Mouse (Mus musculus) right cerebral cortex, postnatal 10 days (tissue): ENCODE data around the gene She.

ENCODE experiments used
- DNase-seq, 2 experiments: peaks; one replicate each; pipeline ENCODE4 v3.0.0; 2021; ENCODE audit warnings: low spot score in 2 of 2

Gene She

DNA sequence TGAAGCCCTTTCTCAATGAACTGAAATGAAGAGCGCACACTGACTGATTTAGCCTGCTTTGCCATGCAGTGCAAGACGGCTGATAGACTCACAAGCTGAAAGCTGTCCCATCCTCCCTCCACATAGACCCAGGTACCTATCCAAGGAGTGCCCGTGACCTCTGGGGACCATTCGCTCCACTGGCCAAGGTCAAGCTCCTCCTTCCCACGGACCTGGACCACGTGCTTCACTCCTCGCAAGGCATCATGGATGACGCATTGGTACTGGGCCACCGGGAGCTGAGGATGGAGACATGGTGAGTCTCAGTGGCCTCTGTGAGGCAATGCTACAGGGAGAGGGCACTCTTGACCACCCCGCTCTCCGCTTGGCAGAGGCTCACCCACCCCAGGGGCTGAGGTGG is 54.6 kb downstream of the She start:
- DNase-seq, result no peak

DNA sequence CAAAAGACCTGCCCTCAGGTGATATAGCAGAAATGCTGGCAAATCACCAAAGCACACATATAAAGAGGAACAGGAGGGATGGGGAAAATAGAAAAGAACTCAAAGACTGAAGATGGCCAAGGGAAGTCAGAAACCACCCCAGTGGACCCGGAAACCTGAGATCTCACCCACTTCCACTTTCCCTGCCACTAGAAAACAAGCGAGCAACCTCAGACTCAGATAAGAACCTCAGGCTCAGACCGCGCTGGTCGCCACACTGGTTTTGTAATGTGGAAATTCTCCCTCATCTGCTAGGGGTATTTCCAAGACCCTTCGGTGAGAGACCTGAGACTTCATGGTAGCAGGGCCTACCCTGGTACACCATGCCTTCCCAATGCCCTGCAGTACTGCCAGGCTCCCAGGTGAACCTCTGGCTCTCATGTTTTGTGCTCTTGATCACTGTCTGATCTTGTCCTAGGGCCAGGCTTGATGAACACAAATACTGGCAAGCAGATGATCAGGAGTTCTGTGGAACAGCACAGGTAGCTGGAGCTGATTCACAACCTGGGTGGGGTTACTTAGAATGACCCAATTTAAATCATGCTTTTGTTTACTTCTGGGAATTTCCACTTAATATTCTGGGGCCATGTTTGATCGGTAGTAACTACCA is 56.5 kb downstream of the She start:
- no peak for DNase-seq

DNA sequence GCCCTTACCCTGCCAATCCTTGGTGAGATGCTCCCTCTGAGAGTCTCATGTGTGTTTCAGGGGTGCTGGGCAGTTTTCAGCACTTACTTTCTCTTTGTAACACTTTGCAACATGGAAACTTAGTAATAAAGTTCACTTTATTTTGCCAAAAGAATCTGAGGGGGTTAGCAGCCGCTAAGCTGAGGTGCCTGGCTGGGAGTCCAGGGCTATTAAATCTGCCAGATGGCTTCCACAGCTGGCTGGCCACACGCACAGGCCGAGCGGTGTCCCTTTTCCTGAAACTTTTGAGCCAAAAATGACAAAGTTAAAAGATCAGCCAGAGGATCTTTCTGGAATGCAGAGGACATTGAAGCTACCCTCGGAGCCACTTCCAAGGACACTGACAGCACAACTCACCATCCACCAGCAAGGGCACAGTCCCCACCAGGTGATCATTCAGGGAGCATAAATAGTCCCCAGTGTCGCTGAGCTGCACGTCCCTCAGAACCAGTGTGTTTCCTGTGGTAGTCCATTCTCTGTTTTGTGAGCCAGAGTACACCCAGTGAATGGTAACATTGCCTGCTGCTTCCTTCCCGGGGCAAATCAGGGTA is 58.8 kb downstream of the She start:
- no peak for DNase-seq

DNA sequence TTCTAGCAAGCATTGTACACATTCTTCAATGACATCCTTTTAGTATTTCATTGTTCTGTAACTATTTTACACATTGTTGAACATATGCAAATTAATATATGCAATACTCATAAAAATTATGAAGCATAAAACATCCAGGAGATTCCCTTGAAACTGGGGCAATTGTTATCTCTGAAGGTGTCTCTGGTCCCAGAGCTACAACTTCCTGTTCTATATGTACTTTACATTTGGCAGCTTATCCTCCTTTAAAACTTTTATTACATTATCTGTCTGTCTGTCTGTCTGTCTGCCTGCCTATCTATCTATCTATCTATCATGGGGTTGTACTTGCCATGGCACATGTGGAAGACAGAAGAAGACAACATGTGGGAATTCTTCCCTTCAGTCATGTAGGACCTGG is 60.5 kb downstream of the She start:
- DNase-seq, result no peak

DNA sequence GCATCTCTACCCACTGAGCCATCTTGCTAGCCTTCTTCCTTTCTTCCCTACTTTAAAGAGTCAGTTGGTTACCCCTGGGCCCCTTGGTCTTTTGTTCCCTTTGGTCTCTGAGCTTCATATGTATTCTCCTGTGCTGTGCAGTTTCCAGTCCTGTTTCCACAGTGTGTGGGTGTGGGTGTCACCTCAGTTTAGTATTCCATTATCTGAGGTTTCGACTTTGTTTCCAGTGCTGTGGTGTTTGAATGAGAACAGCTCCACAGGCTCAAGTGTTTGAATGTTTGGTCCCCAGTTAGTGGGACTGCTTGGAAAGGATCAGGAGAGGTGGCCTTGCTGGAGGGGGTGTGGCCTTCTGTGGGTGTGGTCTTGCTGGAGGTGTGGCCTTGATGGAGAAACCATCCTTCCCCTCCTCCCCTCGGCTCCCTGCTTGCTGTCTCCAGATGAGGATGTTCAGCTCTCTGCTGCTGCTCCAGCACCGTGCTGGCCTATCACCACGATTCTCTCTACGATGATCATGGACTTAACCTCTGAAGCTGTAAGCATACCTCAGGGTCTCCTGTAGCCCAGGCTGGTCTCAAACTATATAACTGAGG is 61.4 kb downstream of the She start:
- DNase-seq, result no peak

DNA sequence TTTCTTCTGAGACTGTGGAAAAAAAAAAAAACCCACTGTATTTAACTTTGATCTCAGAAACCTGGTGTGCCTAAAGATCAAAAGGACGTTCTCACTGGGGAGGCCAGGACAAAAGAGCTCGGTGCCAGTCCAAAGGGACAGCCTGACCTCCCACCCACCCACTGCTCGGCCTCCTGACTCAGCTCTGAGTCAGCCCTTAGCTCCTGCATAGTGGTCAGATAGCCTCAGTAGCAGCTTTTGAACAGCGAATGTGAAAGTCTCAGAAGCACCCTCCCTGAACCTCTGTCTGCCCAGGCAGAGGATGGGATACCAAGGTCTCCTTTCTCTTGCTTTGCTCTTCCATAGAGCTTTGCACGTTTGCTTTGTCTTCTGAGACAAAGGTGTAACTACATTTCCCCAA is 65.4 kb downstream of the She start:
- DNase-seq, result no peak

DNA sequence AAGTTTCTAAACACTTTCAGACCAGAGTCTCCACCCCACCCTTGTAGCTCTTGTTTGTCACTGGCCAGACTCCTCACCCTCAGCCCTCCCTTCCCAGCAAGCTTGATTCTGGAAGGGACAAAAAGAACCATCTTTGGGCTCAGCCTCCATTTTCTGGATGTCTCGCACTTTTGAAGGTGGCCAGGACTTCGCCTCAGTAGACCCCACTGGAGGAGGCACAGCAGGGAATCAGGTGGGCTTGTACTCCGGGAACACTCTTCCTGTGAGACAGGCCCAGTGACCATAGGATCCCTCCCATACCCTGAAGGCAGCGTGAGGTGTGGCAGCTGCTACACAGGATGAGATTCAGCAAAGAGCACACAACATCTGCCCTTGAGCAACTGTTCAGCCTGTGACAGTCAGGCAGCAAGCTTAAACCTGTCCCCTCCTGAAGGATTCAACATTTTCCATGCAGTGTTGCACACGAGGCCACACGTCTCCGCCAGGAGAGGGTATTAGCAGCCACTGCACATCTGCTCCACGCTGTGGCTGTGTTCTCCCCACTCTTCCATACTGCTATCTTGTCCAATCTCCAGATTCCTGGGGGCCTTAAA is 66.1 kb downstream of the She start:
- DNase-seq, result no peak

DNA sequence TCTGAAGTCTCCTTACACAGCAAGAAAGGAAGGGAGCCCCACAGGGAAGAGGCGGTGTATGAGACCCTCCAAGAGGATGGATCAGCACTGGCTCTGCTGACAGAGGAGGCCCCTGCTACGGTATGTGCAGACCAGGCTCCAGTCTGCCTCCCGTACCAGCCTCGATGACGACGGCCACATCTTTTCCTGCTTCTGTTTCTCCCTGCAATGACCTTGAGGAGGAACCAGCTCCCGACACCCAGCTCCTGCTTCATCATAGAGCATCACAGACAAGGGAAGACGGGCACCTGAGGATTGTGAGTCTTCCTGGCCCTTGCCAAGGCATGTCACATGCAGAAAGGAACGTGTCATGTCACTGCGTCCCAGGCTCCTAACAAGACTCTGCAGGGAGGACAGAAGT is 66.8 kb downstream of the She start:
- DNase-seq, result no peak

DNA sequence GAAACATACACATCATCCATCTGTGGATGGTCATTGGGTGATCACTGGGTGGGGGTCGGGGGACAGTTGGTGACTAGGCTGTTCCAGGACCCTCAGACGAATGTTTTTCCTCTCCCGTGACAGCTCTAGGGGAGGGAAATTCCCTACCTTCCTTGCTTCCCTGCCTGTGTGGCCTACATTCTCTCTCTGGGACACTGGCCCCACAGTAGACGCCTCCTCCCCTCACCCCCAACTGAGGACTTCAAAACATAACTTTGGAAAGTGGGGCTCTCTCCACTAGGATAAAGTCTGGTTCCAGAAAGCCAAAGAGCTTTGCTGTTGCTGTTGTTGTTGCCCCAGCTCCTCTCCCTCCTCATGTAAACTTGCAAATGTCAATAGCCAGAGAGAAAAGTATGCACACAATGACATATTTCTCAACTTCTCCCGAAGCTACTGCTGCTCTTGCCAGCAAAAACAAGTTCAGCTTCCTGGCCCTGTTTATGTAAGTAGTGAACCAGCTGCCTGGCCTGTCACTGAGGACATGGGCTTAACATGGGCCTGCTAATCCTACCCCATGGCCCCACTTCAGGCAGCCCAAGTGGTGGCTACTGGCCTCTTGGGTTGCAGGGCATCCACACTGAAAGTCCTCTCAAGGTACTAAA is 67.8 kb downstream of the She start:
- no peak for DNase-seq

DNA sequence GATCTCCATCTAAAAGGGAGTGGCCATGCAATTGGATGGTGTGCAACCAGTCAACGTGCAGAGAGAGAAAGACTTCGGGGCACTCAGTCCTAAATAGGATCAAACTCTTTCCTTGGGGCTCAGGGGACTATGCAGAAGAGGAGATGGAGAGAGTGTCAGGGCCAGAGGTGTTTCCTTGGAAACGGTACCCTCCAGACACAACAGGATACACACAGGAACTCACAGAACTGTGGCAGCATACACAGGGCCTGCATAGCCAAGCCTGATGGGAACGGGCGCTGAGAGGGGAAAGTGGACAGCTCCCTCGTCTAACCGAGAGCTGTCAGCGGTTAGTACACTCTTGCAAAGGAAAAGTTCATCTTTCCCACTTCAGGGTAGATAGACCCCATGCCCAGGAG is 68.3 kb downstream of the She start:
- DNase-seq, result no peak

DNA sequence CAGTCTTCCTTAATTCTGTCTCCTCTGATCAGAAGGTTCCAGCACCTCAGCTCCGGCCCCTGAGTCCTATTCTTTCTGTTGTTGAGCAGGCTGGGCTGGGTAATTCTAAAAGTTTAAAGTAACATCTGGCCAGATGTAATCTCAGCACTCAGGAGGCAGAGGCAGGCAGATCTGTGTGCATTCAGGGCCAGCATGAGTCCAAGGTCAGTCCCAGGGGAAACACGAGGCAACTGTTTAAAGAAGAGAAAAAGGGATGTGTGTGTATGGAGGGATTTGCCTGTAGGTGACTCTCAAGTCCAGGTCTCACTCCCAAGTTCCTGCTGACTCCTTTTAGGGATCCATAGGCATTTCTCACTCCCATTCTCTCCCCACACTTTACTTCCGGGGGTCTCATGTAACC is 76.7 kb downstream of the She start:
- DNase-seq, result no peak
